Mouse (Mus musculus): ENCODE data around the gene Slc22a4.

GRCm38 (mm10) chr11:54016051-54016450 lies 11.8 kb downstream of the Slc22a4 start:
- TF ChIP-seq CTCF (IDR thresholded peaks at IDR 0.05; ENCODE audit: low read depth, low read length) (no peak), POLR2A (IDR thresholded peaks at IDR 0.05; ENCODE audit: extremely low read depth, insufficient read depth, low read length) (no peak)

Data from liver, adult 2 months (tissue).